Mouse (Mus musculus): ENCODE results near the gene Gm37240. TPM values are rescaled to one million over a fixed set of nuclear protein-coding genes. Genes with fewer than 3 reads are reported as not detected.

The Gm37240 gene
- total RNA-seq, 2 experiments from 2014 or later: 38.8 to 39.2 TPM

GRCm38 (mm10) chr3:84449015-84449414, 1438.3 kb downstream of the Gm37240 start:
- intact Hi-C loops (cut with DNase I): no loop called here
- no peak for DNase-seq (ENCODE audit: low spot score)

- DNase-seq (ENCODE audit: low spot score): no peak
Observed at GRCm38 (mm10) chr3:84447803-84448202, 1439.5 kb downstream of the Gm37240 start.

More at GRCm38 (mm10) chr3:84447803-84448202, 1439.5 kb downstream of the Gm37240 start:
- intact Hi-C loops (cut with DNase I): no loop called here

Small RNAs within 50 kb of the gene (microRNA-seq; reads per million reads assigned to microRNA genes)
- not detected for gene Mir466k

Other genes starting within 250 kb of the Gm37240 start
- 10 to 100 TPM; 55.9 to 58.9 TPM for gene Fam160a1, start 70.2 kb downstream of the Gm37240 start, total RNA-seq (2021)
- 1 to 10 TPM; 3.9 to 5.0 TPM for gene Glt28d2, start within 50 bp of the Gm37240 start, total RNA-seq (2021)
- gene Sh3d19, start 83.6 kb upstream of the Gm37240 start, total RNA-seq (2021): 10 to 100 TPM; 25.4 to 29.6 TPM
- gene Prss48, start 115.0 kb upstream of the Gm37240 start, total RNA-seq (2021): not detected